Mouse (Mus musculus) liver, embryonic 15.5 days (tissue): ENCODE results near the gene Trim41. TPM values are rescaled to one million over a fixed set of nuclear protein-coding genes. Genes with fewer than 3 reads are reported as not detected.
"Not testable (repeated sequence)": the region's sequence is repeated elsewhere in the genome, so short reads cannot be mapped to it uniquely, and the experiment has no call there.

ENCODE experiments used
- ATAC-seq: fragments of 200-750 bp; cut with Nextera tagmentation; 2 replicates; pipeline ENCODE4 v1.8.0; 2017; ENCODE audit warnings: moderate number of reproducible peaks, mild to moderate bottlenecking, moderate library complexity; ENCODE audit not compliant: insufficient read depth
- H3K27ac ChIP-seq: fragments of 300-500 bp; sonication (generic); replicated peaks from 2 replicates; pipeline ENCODE4 v1.5.1; 2015; ENCODE audit warnings: mild to moderate bottlenecking, inconsistent platforms
- H3K27me3 ChIP-seq: fragments of 300-500 bp; sonication (generic); 2 replicates; pipeline ENCODE4 v1.6.1; 2015; ENCODE audit warnings: mild to moderate bottlenecking, inconsistent platforms
- H3K36me3 ChIP-seq: fragments of 300-500 bp; sonication (generic); replicated peaks from 2 replicates; pipeline ENCODE4 v1.6.1; 2015; ENCODE audit warnings: moderate library complexity, mild to moderate bottlenecking, inconsistent platforms
- H3K4me1 ChIP-seq: fragments of 300-500 bp; sonication (generic); replicated peaks from 2 replicates; pipeline ENCODE4 v1.6.1; 2015; ENCODE audit warnings: inconsistent platforms
- H3K4me2 ChIP-seq: fragments of 300-500 bp; sonication (generic); 2 replicates; pipeline ENCODE4 v1.6.1; 2015; ENCODE audit warnings: moderate library complexity, mild to moderate bottlenecking, inconsistent platforms
- H3K4me3 ChIP-seq: fragments of 300-500 bp; sonication (generic); replicated peaks from 2 replicates; pipeline ENCODE4 v1.5.1; 2015; ENCODE audit warnings: mild to moderate bottlenecking, inconsistent platforms
- H3K9ac ChIP-seq: fragments of 300-500 bp; sonication (generic); 2 replicates; pipeline ENCODE4 v1.6.1; 2015; ENCODE audit warnings: moderate library complexity, mild to moderate bottlenecking, inconsistent platforms
- H3K9me3 ChIP-seq: fragments of 300-500 bp; sonication (generic); replicated peaks from 2 replicates; pipeline ENCODE4 v1.6.1; 2016; ENCODE audit warnings: inconsistent platforms
- WGBS: fragments of 180-500 bp; shearing (Covaris S2); methylation state at CpG from one replicate; pipeline ENCODE4 v1.1.7; 2015; ENCODE audit warnings: mixed read lengths; ENCODE audit not compliant: insufficient replicate concordance; 5-methylcytosine and 5-hydroxymethylcytosine counted together
- polyA plus RNA-seq: library from polyadenylated mRNA; unstranded; fragments of >200 nt; fragmentation: Nextera tagmentation; extraction: Ambion mirVana; gene quantifications from 2 replicates; pipeline ENCODE4 v1.2.1, GENCODE M21; 2015

Trim41 gene
- polyA plus RNA-seq, 1 experiment from 2014 or later, result 2.3 TPM

GRCm38 (mm10) chr11:48823536-48823972 is 6.4 kb upstream of the Trim41 start:
- H3K9me3 ChIP-seq, result no peaks in the 10 kb centered on the region
- H3K4me1 ChIP-seq, result peaks cover 44% of the 10 kb centered on the region
- no peak overlapping the region for H3K27ac ChIP-seq
- peak overlapping the region; percentile 27; the same call in 1 of the 2 replicates for H3K9ac ChIP-seq
- peak; percentile 49 for ATAC-seq
- H3K27me3 ChIP-seq, result peaks cover 43% of the 10 kb centered on the region
- peak overlapping the region; percentile 83 for H3K4me2 ChIP-seq
- H3K4me3 ChIP-seq, result peak overlapping the region; percentile 55
- no peaks in the 10 kb centered on the region for H3K36me3 ChIP-seq
- WGBS, result under 1% methylated on average over 15 of the region's 15 CpGs

- Histone ChIP-seq H3K9me3 (no peaks in the 10 kb centered on the region), H3K4me2 (peak overlapping the region; percentile 83), H3K27ac (no peak overlapping the region), H3K9ac (no peak overlapping the region), H3K4me1 (peaks cover 45% of the 10 kb centered on the region), H3K36me3 (no peaks in the 10 kb centered on the region), H3K4me3 (peak overlapping the region; percentile 55), H3K27me3 (peaks cover 41% of the 10 kb centered on the region)
- ATAC-seq, result no peak
- WGBS, result 39% methylated on average over 14 of the region's 14 CpGs
These were observed 5.8 kb upstream of the Trim41 start for GRCm38 (mm10) chr11:48822768-48823512.

GRCm38 (mm10) chr11:48821299-48821698 is 4.1 kb upstream of the Trim41 start:
- not testable (repeated sequence) for H3K36me3 ChIP-seq, H3K4me2 ChIP-seq, H3K9me3 ChIP-seq, H3K27ac ChIP-seq, H3K4me3 ChIP-seq, ATAC-seq, H3K9ac ChIP-seq
- H3K4me1 ChIP-seq, result peaks cover 38% of the 10 kb centered on the region
- WGBS, result 77% methylated on average over 14 of the region's 14 CpGs
- H3K27me3 ChIP-seq, result peaks cover 25% of the 10 kb centered on the region

- no peak overlapping the region for H3K27ac ChIP-seq
- H3K4me2 ChIP-seq, result no peak overlapping the region
- H3K36me3 ChIP-seq, result no peaks in the 10 kb centered on the region
- no peaks in the 10 kb centered on the region for H3K9me3 ChIP-seq
- peaks cover 25% of the 10 kb centered on the region for H3K27me3 ChIP-seq
- no peak overlapping the region for H3K9ac ChIP-seq
- no peak overlapping the region for H3K4me3 ChIP-seq
- no peak for ATAC-seq
- H3K4me1 ChIP-seq, result peaks cover 48% of the 10 kb centered on the region
These were observed 3.1 kb upstream of the Trim41 start for GRCm38 (mm10) chr11:48820308-48820674.

GRCm38 (mm10) chr11:48819614-48820307 is 2.6 kb upstream of the Trim41 start:
- H3K9me3 ChIP-seq, result no peaks in the 10 kb centered on the region
- H3K27me3 ChIP-seq, result peaks cover 21% of the 10 kb centered on the region
- no peak overlapping the region for H3K4me2 ChIP-seq
- no peaks in the 10 kb centered on the region for H3K36me3 ChIP-seq
- no peak overlapping the region for H3K27ac ChIP-seq
- H3K4me1 ChIP-seq, result peaks cover 51% of the 10 kb centered on the region
- ATAC-seq, result no peak
- 36% methylated on average over 7 of the region's 7 CpGs for WGBS
- H3K4me3 ChIP-seq, result no peak overlapping the region
- H3K9ac ChIP-seq, result no peak overlapping the region

- Histone ChIP-seq H3K27ac (peak overlapping the region; percentile 97), H3K9ac (peak overlapping the region; percentile 84), H3K27me3 (peaks cover 7% of the 10 kb centered on the region; the same call in 1 of the 2 replicates), H3K36me3 (0 out of 2 replicates have a peak, but pooled peaks cover 4% of the 10 kb centered on the region), H3K4me2 (peak overlapping the region; percentile 93), H3K4me3 (peak overlapping the region; percentile 83), H3K4me1 (peaks cover 49% of the 10 kb centered on the region), H3K9me3 (no peaks in the 10 kb centered on the region)
- WGBS, result under 1% methylated on average over 16 of the region's 16 CpGs
- ATAC-seq, result no peak
These were observed 1.2 kb upstream of the Trim41 start for GRCm38 (mm10) chr11:48818346-48818745.

GRCm38 (mm10) chr11:48817794-48818193 is 641 bp upstream of the Trim41 start:
- peaks cover 46% of the 10 kb centered on the region for H3K4me1 ChIP-seq
- peak overlapping the region; percentile 84 for H3K9ac ChIP-seq

GRCm38 (mm10) chr11:48816281-48816781 is 822 bp downstream of the Trim41 start:
- Histone ChIP-seq H3K36me3 (peaks cover 25% of the 10 kb centered on the region), H3K9me3 (no peaks in the 10 kb centered on the region), H3K27me3 (no peaks in the 10 kb centered on the region), H3K4me2 (peak overlapping the region; percentile 93), H3K4me3 (peak overlapping the region; percentile 83), H3K9ac (peak overlapping the region; percentile 85), H3K27ac (peak overlapping the region; percentile 97), H3K4me1 (peaks cover 42% of the 10 kb centered on the region)
- ATAC-seq, result no peak
- under 1% methylated on average over 23 of the region's 23 CpGs for WGBS

More at GRCm38 (mm10) chr11:48817794-48818193, 641 bp upstream of the Trim41 start:
- 5% methylated on average over 9 of the region's 9 CpGs for WGBS
- peak overlapping the region; percentile 83 for H3K4me3 ChIP-seq
- no peak for ATAC-seq
- no peaks in the 10 kb centered on the region for H3K9me3 ChIP-seq
- peaks cover 10% of the 10 kb centered on the region for H3K36me3 ChIP-seq
- H3K4me2 ChIP-seq, result peak overlapping the region; percentile 93
- peak overlapping the region; percentile 97 for H3K27ac ChIP-seq
- H3K27me3 ChIP-seq, result peaks cover 4% of the 10 kb centered on the region; the same call in 1 of the 2 replicates

GRCm38 (mm10) chr11:48815851-48816250 is 1.3 kb downstream of the Trim41 start:
- Histone ChIP-seq H3K27ac (peak overlapping the region; percentile 97; the same call in 1 of the 2 replicates), H3K4me3 (peak overlapping the region; percentile 83), H3K4me1 (peaks cover 42% of the 10 kb centered on the region)

GRCm38 (mm10) chr11:48813782-48814181 is 3.4 kb downstream of the Trim41 start:
- H3K9me3 ChIP-seq, result no peaks in the 10 kb centered on the region
- H3K36me3 ChIP-seq, result peaks cover 50% of the 10 kb centered on the region
- no peak overlapping the region for H3K27ac ChIP-seq
- no peaks in the 10 kb centered on the region for H3K27me3 ChIP-seq
- H3K9ac ChIP-seq, result no peak overlapping the region
- no peak overlapping the region for H3K4me3 ChIP-seq
- no peak overlapping the region for H3K4me2 ChIP-seq
- no peak for ATAC-seq
- peaks cover 35% of the 10 kb centered on the region for H3K4me1 ChIP-seq

More at GRCm38 (mm10) chr11:48815851-48816250, 1.3 kb downstream of the Trim41 start:
- H3K9me3 ChIP-seq, result no peaks in the 10 kb centered on the region
- peak overlapping the region; percentile 85; the same call in 1 of the 2 replicates for H3K9ac ChIP-seq
- 57% methylated on average over 16 of the region's 16 CpGs for WGBS
- peak overlapping the region; percentile 93 for H3K4me2 ChIP-seq
- no peaks in the 10 kb centered on the region for H3K27me3 ChIP-seq
- no peak for ATAC-seq
- H3K36me3 ChIP-seq, result peaks cover 29% of the 10 kb centered on the region

GRCm38 (mm10) chr11:48810142-48810541 is 7.0 kb downstream of the Trim41 start:
- Histone ChIP-seq H3K4me3 (no peak overlapping the region), H3K9me3 (no peaks in the 10 kb centered on the region), H3K4me2 (no peak overlapping the region), H3K4me1 (peaks cover 26% of the 10 kb centered on the region), H3K27me3 (no peaks in the 10 kb centered on the region), H3K27ac (no peak overlapping the region), H3K36me3 (peaks cover 86% of the 10 kb centered on the region), H3K9ac (no peak overlapping the region)
- 35% methylated on average over 2 of the region's 2 CpGs for WGBS
- no peak for ATAC-seq
